Mouse (Mus musculus): ENCODE results near the gene Trim2. TPM values are rescaled to one million over a fixed set of nuclear protein-coding genes. Genes with fewer than 3 reads are reported as not detected.

The Trim2 gene
- total and polyA plus RNA-seq, 2 experiments from 2014 or later: 149 to 291 TPM

- Histone ChIP-seq H3K27ac (ENCODE audit: low read depth, low read length) (no peak overlapping the region), H3K4me3 (ENCODE audit: low read depth, low read length) (peak overlapping the region; percentile 44), H3K4me2 (ENCODE audit: low read depth, low read length, poor library complexity, severe bottlenecking) (peak overlapping the region; percentile 82), H3K9ac (replicated peaks; ENCODE audit: low read length, poor library complexity, severe bottlenecking) (peak overlapping the region; percentile 5; the same call in 1 of the 2 replicates), H3K36me3 (ENCODE audit: insufficient read depth, low read length) (peaks cover 2% of the 10 kb centered on the region; the same call in 1 of the 2 replicates), H3K27me3 (ENCODE audit: insufficient read depth, low read length) (no peaks in the 10 kb centered on the region), H3K4me1 (ENCODE audit: insufficient read depth, low read length) (no peaks in the 10 kb centered on the region), H3K9me3 (ENCODE audit: low read length) (no peaks in the 10 kb centered on the region)
- ATAC-seq (ENCODE audit: low FRiP score) (peak; percentile 24; the same call in 1 of the 2 replicates), DNase-seq (ENCODE audit: low spot score) (no peak)
- no peak for TF ChIP-seq CTCF (IDR thresholded peaks at IDR 0.05)
- under 1% methylated on average over 25 of the region's 27 CpGs for WGBS
These were observed 151.5 kb downstream of the Trim2 start for GRCm38 (mm10) chr3:84155146-84155545.

GRCm38 (mm10) chr3:84154721-84155141 lies 151.9 kb downstream of the Trim2 start:
- WGBS: 21% methylated on average over 12 of the region's 12 CpGs
- TF ChIP-seq CTCF (IDR thresholded peaks at IDR 0.05): no peak

DNA sequence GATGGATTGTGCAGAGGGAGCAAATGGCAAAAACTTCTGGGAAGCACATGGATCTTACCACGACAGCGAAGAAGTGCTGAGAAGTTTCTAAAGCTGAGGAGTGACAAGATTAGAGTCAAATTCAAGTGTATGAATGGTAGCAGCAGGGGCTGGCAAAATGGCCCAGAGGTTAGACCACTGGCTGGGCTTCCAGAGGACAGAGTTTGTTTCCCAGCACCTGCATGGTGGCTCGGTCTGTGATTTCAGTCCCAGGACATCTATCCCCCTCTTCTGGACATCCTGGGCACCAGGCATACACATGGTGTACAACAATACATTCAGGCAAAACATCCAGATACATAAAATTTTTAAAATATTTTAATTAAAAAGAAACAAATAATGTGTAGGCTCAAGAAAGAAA lies 156.8 kb downstream of the Trim2 start:
- H3K4me2 ChIP-seq (ENCODE audit: low read depth, low read length, poor library complexity, severe bottlenecking): no peak overlapping the region
- no peak for DNase-seq (ENCODE audit: low spot score)
- no peak overlapping the region for H3K27ac ChIP-seq (ENCODE audit: low read depth, low read length)
- H3K36me3 ChIP-seq (ENCODE audit: insufficient read depth, low read length): no peaks in the 10 kb centered on the region
- no peaks in the 10 kb centered on the region for H3K27me3 ChIP-seq (ENCODE audit: insufficient read depth, low read length)
- no peaks in the 10 kb centered on the region for H3K9me3 ChIP-seq (ENCODE audit: low read length)
- no peak overlapping the region for H3K9ac ChIP-seq (replicated peaks; ENCODE audit: low read length, poor library complexity, severe bottlenecking)
- no peak for TF ChIP-seq CTCF (IDR thresholded peaks at IDR 0.05)
- no peak overlapping the region for H3K4me3 ChIP-seq (ENCODE audit: low read depth, low read length)
- 94% methylated on average over 3 of the region's 3 CpGs for WGBS
- ATAC-seq (ENCODE audit: low FRiP score): no peak
- H3K4me1 ChIP-seq (ENCODE audit: insufficient read depth, low read length): no peaks in the 10 kb centered on the region

More at GRCm38 (mm10) chr3:84154721-84155141, 151.9 kb downstream of the Trim2 start:
- H3K27me3 ChIP-seq (ENCODE audit: insufficient read depth, low read length): no peaks in the 10 kb centered on the region
- H3K27ac ChIP-seq (ENCODE audit: low read depth, low read length): no peak overlapping the region
- H3K4me3 ChIP-seq (ENCODE audit: low read depth, low read length): peak overlapping the region; percentile 44
- H3K4me1 ChIP-seq (ENCODE audit: insufficient read depth, low read length): no peaks in the 10 kb centered on the region
- H3K9me3 ChIP-seq (ENCODE audit: low read length): no peaks in the 10 kb centered on the region
- H3K36me3 ChIP-seq (ENCODE audit: insufficient read depth, low read length): no peaks in the 10 kb centered on the region
- no peak for ATAC-seq (ENCODE audit: low FRiP score)
- peak overlapping the region; percentile 82 for H3K4me2 ChIP-seq (ENCODE audit: low read depth, low read length, poor library complexity, severe bottlenecking)
- H3K9ac ChIP-seq (replicated peaks; ENCODE audit: low read length, poor library complexity, severe bottlenecking): no peak overlapping the region
- DNase-seq (ENCODE audit: low spot score): no peak

DNA sequence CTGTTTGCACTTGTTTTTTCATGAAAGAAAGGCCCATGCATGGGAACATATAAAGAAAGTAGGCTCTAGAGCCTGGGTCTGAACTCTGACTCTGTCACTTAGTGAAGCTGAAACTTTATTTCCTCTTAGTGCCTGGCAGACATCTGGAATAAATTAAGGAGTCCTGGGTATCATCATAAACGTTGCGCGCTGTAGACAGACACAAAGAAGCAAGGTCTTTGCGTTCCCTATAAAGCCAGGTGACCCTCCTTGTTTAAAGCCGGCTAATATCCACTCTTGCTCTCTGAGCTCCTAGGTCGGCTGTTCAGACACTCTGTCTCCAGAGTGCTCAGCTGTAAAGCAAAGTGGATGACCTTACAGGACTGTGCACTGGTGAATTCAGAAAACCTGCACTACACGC lies 165.7 kb downstream of the Trim2 start:
- 86% methylated on average over 7 of the region's 7 CpGs for whole genome bisulfite sequencing
- Histone ChIP-seq H3K4me1 (ENCODE audit: insufficient read depth, low read length) (no peaks in the 10 kb centered on the region), H3K9ac (replicated peaks; ENCODE audit: low read length, poor library complexity, severe bottlenecking) (no peak overlapping the region), H3K4me3 (ENCODE audit: low read depth, low read length) (no peak overlapping the region), H3K36me3 (ENCODE audit: insufficient read depth, low read length) (no peaks in the 10 kb centered on the region), H3K9me3 (ENCODE audit: low read length) (no peaks in the 10 kb centered on the region), H3K27me3 (ENCODE audit: insufficient read depth, low read length) (no peaks in the 10 kb centered on the region), H3K4me2 (ENCODE audit: low read depth, low read length, poor library complexity, severe bottlenecking) (no peak overlapping the region), H3K27ac (ENCODE audit: low read depth, low read length) (no peak overlapping the region)
- DNase-seq (ENCODE audit: low spot score) (no peak), ATAC-seq (ENCODE audit: low FRiP score) (no peak)
- TF ChIP-seq CTCF (IDR thresholded peaks at IDR 0.05): no peak

GRCm38 (mm10) chr3:84136509-84136908 lies 170.2 kb downstream of the Trim2 start:
- no peak for ATAC-seq (ENCODE audit: low FRiP score)
- Histone ChIP-seq H3K4me1 (ENCODE audit: insufficient read depth, low read length) (no peaks in the 10 kb centered on the region), H3K27ac (ENCODE audit: low read depth, low read length) (no peak overlapping the region), H3K4me2 (ENCODE audit: low read depth, low read length, poor library complexity, severe bottlenecking) (no peak overlapping the region), H3K4me3 (ENCODE audit: low read depth, low read length) (no peak overlapping the region), H3K36me3 (ENCODE audit: insufficient read depth, low read length) (no peaks in the 10 kb centered on the region), H3K9me3 (ENCODE audit: low read length) (no peaks in the 10 kb centered on the region), H3K27me3 (ENCODE audit: insufficient read depth, low read length) (no peaks in the 10 kb centered on the region), H3K9ac (replicated peaks; ENCODE audit: low read length, poor library complexity, severe bottlenecking) (no peak overlapping the region)
- 91% methylated on average over 7 of the region's 7 CpGs for whole genome bisulfite sequencing
- DNase-seq (ENCODE audit: low spot score): no peak
- no peak for TF ChIP-seq CTCF (IDR thresholded peaks at IDR 0.05)

GRCm38 (mm10) chr3:84135933-84136332 lies 170.7 kb downstream of the Trim2 start:
- Histone ChIP-seq H3K27me3 (ENCODE audit: insufficient read depth, low read length) (no peaks in the 10 kb centered on the region), H3K4me1 (ENCODE audit: insufficient read depth, low read length) (no peaks in the 10 kb centered on the region), H3K4me3 (ENCODE audit: low read depth, low read length) (no peak overlapping the region), H3K9me3 (ENCODE audit: low read length) (no peaks in the 10 kb centered on the region), H3K4me2 (ENCODE audit: low read depth, low read length, poor library complexity, severe bottlenecking) (no peak overlapping the region), H3K27ac (ENCODE audit: low read depth, low read length) (no peak overlapping the region), H3K36me3 (ENCODE audit: insufficient read depth, low read length) (no peaks in the 10 kb centered on the region), H3K9ac (replicated peaks; ENCODE audit: low read length, poor library complexity, severe bottlenecking) (no peak overlapping the region)
- DNase-seq (ENCODE audit: low spot score) (no peak), ATAC-seq (ENCODE audit: low FRiP score) (no peak)
- no peak for TF ChIP-seq CTCF (IDR thresholded peaks at IDR 0.05)
- WGBS: 73% methylated on average over 6 of the region's 6 CpGs
